Mouse (Mus musculus) cortical plate, adult 2 months (tissue): Measurements from ENCODE around the gene Ugt1a5.

Experiments
- CTCF ChIP-seq: fragments of 200-500 bp; IDR thresholded peaks from 2 replicates; pipeline ENCODE4 v1.5.1; 2011; ENCODE audit warnings: mild to moderate bottlenecking, control low read depth, low read length; ENCODE audit not compliant: insufficient read depth; ENCODE audit errors: extremely low read depth
- POLR2A ChIP-seq: fragments of 200-500 bp; IDR thresholded peaks from 2 replicates; pipeline ENCODE4 v1.6.1; 2011; ENCODE audit warnings: mild to moderate bottlenecking, low read length, control low read depth; ENCODE audit not compliant: insufficient read depth; ENCODE audit errors: extremely low read depth

DNA sequence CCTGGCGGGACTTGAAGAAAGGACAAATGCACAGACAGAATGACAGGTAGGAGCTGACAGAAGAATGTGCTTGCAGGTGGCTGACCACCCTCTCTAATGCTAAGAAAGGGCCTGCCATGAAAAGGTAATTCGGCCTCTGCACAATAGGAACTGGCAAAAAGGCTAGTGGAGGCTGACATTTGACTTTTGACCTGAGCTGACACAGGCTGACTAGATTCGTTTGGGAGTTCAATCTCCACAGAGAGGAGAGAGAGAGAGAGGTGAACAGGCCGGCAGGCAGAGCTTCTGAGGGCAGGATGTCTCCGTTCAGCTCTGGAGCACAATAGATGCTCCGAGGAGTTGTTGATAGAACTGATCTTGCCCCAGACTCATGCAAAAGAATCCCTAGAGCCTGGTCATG, 80.6 kb downstream of the Ugt1a5 start:
- no peak for TF ChIP-seq CTCF
- TF ChIP-seq POLR2A: no peak
